Mouse (Mus musculus): ENCODE results near the gene Ddhd1. TPM values are rescaled to one million over a fixed set of nuclear protein-coding genes. Genes with fewer than 3 reads are reported as not detected.

Ddhd1 gene
- polyA plus RNA-seq, 1 experiment from 2014 or later: 10.0 TPM

DNA sequence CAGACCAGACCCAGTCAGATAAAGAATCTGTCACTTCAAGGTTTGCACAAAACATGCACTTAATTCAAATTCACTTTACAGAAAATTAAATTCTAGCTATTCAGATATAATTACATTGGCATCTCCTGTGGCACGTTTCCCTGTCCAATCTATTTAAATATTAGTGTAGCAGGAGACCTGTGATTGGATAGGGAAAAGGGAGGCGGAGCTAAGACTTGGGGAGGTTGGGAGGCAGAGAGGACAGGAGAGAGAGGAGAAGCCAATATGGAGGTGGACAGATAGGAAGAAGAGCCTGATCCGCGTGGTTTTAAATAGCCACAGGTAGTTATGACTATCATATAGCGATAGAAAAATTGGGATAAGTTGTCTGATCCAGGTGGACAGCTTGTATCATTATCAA lies 19.2 kb downstream of the Ddhd1 start:
- Histone ChIP-seq H3K4me3 (no peak overlapping the region), H3K36me3 (no peaks in the 10 kb centered on the region), H3K9me3 (no peaks in the 10 kb centered on the region), H3K27ac (no peak overlapping the region), H3K4me1 (peaks cover 15% of the 10 kb centered on the region), H3K27me3 (ENCODE audit: insufficient read depth, poor library complexity, severe bottlenecking) (no peaks in the 10 kb centered on the region)
- DNase-seq (ENCODE audit: low spot score): no peak
- WGBS: 65% methylated on average over 5 of the region's 5 CpGs

DNA sequence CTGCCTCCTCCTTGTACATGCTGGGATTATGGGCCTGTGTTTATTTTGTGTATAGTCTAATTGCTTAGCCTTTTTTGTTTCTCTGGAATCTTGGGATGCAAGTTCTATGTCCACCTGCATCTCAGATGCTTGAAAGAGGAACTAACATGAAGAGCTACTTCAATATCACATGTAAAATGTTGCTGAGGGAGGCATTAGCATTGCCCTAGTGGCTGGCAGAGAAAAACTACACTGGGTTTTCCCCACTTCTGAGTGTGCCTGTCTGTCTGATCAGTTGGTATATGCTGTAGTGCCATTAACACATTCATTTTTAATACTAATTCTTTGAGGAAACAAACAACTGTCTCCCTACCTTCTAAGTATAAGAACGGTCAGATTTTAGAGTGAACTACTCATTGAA lies 22.4 kb downstream of the Ddhd1 start:
- no peaks in the 10 kb centered on the region for H3K27me3 ChIP-seq (ENCODE audit: insufficient read depth, poor library complexity, severe bottlenecking)
- DNase-seq (ENCODE audit: low spot score): no peak
- H3K4me1 ChIP-seq: peaks cover 13% of the 10 kb centered on the region
- H3K36me3 ChIP-seq: no peaks in the 10 kb centered on the region
- WGBS: 98% methylated on average over 1 of the region's 1 CpGs
- no peak overlapping the region for H3K27ac ChIP-seq
- H3K4me3 ChIP-seq: no peak overlapping the region
- no peaks in the 10 kb centered on the region for H3K9me3 ChIP-seq

- Histone ChIP-seq H3K4me1 (peaks cover 18% of the 10 kb centered on the region), H3K36me3 (no peaks in the 10 kb centered on the region), H3K27me3 (ENCODE audit: insufficient read depth, poor library complexity, severe bottlenecking) (no peaks in the 10 kb centered on the region), H3K27ac (no peak overlapping the region), H3K9me3 (no peaks in the 10 kb centered on the region), H3K4me3 (no peak overlapping the region)
- no peak for DNase-seq (ENCODE audit: low spot score)
- 85% methylated on average over 4 of the region's 4 CpGs for WGBS
These were observed 25.0 kb downstream of the Ddhd1 start for GRCm38 (mm10) chr14:45632756-45633537.

GRCm38 (mm10) chr14:45630544-45630943 lies 27.4 kb downstream of the Ddhd1 start:
- Histone ChIP-seq H3K4me3 (no peak overlapping the region), H3K4me1 (peaks cover 18% of the 10 kb centered on the region), H3K9me3 (no peaks in the 10 kb centered on the region), H3K27me3 (ENCODE audit: insufficient read depth, poor library complexity, severe bottlenecking) (no peaks in the 10 kb centered on the region), H3K27ac (no peak overlapping the region), H3K36me3 (0 out of 2 replicates have a peak, but pooled peaks cover 3% of the 10 kb centered on the region)
- WGBS: 55% methylated on average over 5 of the region's 5 CpGs
- no peak for DNase-seq (ENCODE audit: low spot score)

DNA sequence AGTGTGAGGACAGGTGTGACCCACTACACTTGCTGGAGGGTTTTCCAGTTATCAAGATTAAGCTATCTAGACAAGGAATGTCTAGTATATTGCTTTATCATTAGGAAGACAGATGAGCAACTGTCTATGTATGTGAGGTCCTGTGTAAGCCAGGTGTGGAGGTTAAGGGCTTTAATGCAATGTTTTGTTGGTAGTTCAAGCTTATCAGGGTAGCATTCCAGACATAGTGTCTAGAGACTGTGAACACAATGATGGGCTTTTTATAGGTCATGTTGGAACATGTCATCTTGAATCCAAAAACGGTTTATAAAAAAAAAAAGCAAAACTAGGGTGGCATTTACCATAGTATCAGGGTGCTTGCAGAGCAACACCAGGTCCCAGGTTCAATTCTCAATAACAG lies 28.0 kb downstream of the Ddhd1 start:
- no peak overlapping the region for H3K4me3 ChIP-seq
- WGBS: 24% methylated on average over 1 of the region's 1 CpGs
- no peak for DNase-seq (ENCODE audit: low spot score)
- H3K27ac ChIP-seq: 0 out of 2 replicates have a peak overlapping the region, but pooled peaks have one; percentile 57
- H3K4me1 ChIP-seq: peaks cover 18% of the 10 kb centered on the region
- H3K9me3 ChIP-seq: no peaks in the 10 kb centered on the region
- 0 out of 2 replicates have a peak, but pooled peaks cover 3% of the 10 kb centered on the region for H3K36me3 ChIP-seq
- no peaks in the 10 kb centered on the region for H3K27me3 ChIP-seq (ENCODE audit: insufficient read depth, poor library complexity, severe bottlenecking)

DNA sequence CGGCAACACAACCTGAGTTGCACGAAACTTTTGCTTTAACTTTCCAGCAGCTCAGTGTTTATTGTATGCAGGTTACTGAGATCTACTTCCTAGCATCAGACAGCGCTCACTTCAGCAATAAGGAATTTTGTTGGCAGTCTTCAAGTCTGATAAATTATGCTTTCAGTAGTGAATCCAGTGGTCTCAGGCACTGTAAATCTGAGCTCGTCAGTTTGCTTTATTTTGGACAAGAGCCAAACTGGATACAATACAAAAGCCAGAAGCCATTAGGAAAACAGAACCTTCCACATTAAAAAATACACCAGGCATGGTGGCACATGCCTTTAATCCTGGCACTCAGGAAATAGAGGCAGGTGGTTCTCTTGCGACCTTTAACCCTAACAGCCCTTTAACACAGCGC lies 39.6 kb downstream of the Ddhd1 start:
- Histone ChIP-seq H3K27ac (no peak overlapping the region), H3K4me3 (no peak overlapping the region), H3K36me3 (peaks cover 18% of the 10 kb centered on the region; the same call in 1 of the 2 replicates), H3K27me3 (ENCODE audit: insufficient read depth, poor library complexity, severe bottlenecking) (no peaks in the 10 kb centered on the region), H3K9me3 (no peaks in the 10 kb centered on the region), H3K4me1 (peaks cover 30% of the 10 kb centered on the region)
- DNase-seq (ENCODE audit: low spot score): no peak
- 79% methylated on average over 6 of the region's 6 CpGs for WGBS

GRCm38 (mm10) chr14:45616526-45616925 lies 41.4 kb downstream of the Ddhd1 start:
- Histone ChIP-seq H3K27ac (no peak overlapping the region), H3K4me1 (peaks cover 35% of the 10 kb centered on the region), H3K4me3 (no peak overlapping the region), H3K36me3 (peaks cover 29% of the 10 kb centered on the region), H3K9me3 (no peaks in the 10 kb centered on the region), H3K27me3 (ENCODE audit: insufficient read depth, poor library complexity, severe bottlenecking) (no peaks in the 10 kb centered on the region)
- DNase-seq (ENCODE audit: low spot score): no peak
- 89% methylated on average over 5 of the region's 5 CpGs for WGBS

- no peaks in the 10 kb centered on the region for H3K27me3 ChIP-seq (ENCODE audit: insufficient read depth, poor library complexity, severe bottlenecking)
- peaks cover 35% of the 10 kb centered on the region for H3K4me1 ChIP-seq
- no peaks in the 10 kb centered on the region for H3K9me3 ChIP-seq
- 69% methylated on average over 2 of the region's 2 CpGs for WGBS
- no peak overlapping the region for H3K4me3 ChIP-seq
- H3K27ac ChIP-seq: peak overlapping the region; percentile 80
- H3K36me3 ChIP-seq: peaks cover 31% of the 10 kb centered on the region
- DNase-seq (ENCODE audit: low spot score): no peak
These were observed 42.2 kb downstream of the Ddhd1 start for GRCm38 (mm10) chr14:45615776-45616175.

DNA sequence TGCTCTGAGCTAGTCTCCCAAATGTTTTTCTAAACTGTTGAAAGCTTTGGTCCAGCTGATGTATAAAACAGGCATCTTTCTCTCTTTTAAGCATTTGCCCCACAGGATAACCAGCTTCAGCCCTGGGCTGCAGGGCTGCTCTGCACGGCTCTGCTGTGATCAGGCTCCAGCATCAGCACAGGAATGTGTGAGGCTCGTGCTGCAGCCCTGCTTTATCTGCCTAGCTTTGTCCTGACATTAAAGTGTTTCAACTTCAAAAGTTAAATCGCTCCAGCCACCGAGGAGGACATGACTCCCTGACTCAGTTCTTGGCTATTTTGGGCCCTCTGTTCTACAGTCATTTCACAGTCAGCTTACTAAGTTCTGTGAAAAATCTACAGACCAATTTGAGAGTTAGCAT lies 43.1 kb downstream of the Ddhd1 start:
- peaks cover 36% of the 10 kb centered on the region for H3K36me3 ChIP-seq
- 19% methylated on average over 4 of the region's 4 CpGs for WGBS
- no peaks in the 10 kb centered on the region for H3K27me3 ChIP-seq (ENCODE audit: insufficient read depth, poor library complexity, severe bottlenecking)
- no peak overlapping the region for H3K4me3 ChIP-seq
- H3K27ac ChIP-seq: peak overlapping the region; percentile 80
- H3K4me1 ChIP-seq: peaks cover 35% of the 10 kb centered on the region
- H3K9me3 ChIP-seq: no peaks in the 10 kb centered on the region
- DNase-seq (ENCODE audit: low spot score): peak; percentile 81

DNA sequence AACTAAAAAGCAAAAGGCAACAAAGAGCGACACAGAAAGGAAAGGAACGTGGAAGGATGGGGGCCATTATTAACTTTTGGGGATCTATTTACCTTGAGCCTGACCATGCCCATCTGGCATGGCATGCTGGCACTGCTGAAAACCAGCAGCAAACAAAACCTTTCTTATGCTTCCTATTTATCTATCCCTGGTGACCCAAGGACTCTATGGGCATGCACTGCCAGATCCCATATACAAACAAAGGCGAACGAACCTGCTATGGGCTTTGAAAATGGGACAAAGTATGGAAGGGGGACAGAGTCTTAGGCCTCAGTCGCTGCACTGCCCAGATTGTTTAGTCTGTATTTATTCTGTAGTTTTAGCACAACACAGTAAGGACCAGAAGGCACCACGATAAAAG lies 43.5 kb downstream of the Ddhd1 start:
- Histone ChIP-seq H3K27me3 (ENCODE audit: insufficient read depth, poor library complexity, severe bottlenecking) (no peaks in the 10 kb centered on the region), H3K4me1 (peaks cover 35% of the 10 kb centered on the region), H3K9me3 (no peaks in the 10 kb centered on the region), H3K4me3 (no peak overlapping the region), H3K36me3 (peaks cover 38% of the 10 kb centered on the region), H3K27ac (peak overlapping the region; percentile 80)
- no peak for DNase-seq (ENCODE audit: low spot score)
- 73% methylated on average over 6 of the region's 6 CpGs for WGBS

- H3K9me3 ChIP-seq: no peaks in the 10 kb centered on the region
- no peak for DNase-seq (ENCODE audit: low spot score)
- no peak overlapping the region for H3K4me3 ChIP-seq
- 86% methylated on average over 7 of the region's 7 CpGs for WGBS
- no peaks in the 10 kb centered on the region for H3K27me3 ChIP-seq (ENCODE audit: insufficient read depth, poor library complexity, severe bottlenecking)
- peaks cover 27% of the 10 kb centered on the region for H3K4me1 ChIP-seq
- no peak overlapping the region for H3K27ac ChIP-seq
- H3K36me3 ChIP-seq: peaks cover 44% of the 10 kb centered on the region
These were observed 46.3 kb downstream of the Ddhd1 start for GRCm38 (mm10) chr14:45611654-45612053.

DNA sequence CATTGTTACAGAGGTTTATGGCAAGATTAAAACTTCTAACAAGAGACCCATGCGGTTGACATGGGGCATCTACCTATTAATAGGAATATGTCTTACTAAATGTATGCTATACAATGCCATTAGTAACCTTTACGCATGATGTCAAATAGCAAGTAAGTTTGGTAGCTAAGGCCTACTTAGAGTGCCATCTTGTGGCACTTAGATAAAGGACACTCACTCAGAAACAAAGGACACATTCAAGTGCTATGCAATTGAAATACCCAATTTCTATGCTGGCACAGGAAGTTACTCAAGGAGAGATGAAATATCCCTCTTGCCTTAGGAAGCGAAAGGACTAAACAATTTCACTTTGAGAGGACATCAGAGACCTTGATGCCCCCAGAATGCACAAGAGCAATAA lies 55.9 kb downstream of the Ddhd1 start:
- 76% methylated on average over 3 of the region's 3 CpGs for WGBS

DNA sequence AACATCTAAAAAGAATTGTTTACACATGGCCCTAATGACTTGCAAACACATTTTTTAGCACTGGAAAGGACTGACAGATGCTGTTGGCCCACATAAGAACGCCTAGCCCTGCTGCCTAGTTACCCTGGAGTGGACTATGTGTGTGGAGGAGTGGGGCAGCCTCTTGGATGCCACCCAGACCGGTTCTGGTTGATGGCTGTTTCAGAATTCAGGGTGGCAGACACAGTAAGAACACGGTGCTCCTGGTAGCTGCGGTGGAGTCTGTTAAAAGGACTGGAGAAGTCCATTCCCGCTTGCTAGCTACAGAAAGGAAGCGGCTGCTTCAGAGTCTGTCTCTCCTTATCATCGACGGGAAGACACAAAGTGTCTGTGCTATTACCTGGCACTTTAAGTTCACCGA lies 57.4 kb downstream of the Ddhd1 start:
- 73% methylated on average over 9 of the region's 9 CpGs for WGBS
- peaks cover 20% of the 10 kb centered on the region; the same call in 1 of the 2 replicates for H3K36me3 ChIP-seq
- H3K27me3 ChIP-seq (ENCODE audit: insufficient read depth, poor library complexity, severe bottlenecking): no peaks in the 10 kb centered on the region
- no peak overlapping the region for H3K27ac ChIP-seq
- peak; percentile 58 for DNase-seq (ENCODE audit: low spot score)
- H3K4me3 ChIP-seq: no peak overlapping the region
- no peaks in the 10 kb centered on the region for H3K9me3 ChIP-seq
- H3K4me1 ChIP-seq: peaks cover 9% of the 10 kb centered on the region

More for the DNA sequence above, 55.9 kb downstream of the Ddhd1 start:
- Histone ChIP-seq H3K36me3 (peaks cover 18% of the 10 kb centered on the region; the same call in 1 of the 2 replicates), H3K4me3 (no peak overlapping the region), H3K27ac (no peak overlapping the region), H3K4me1 (peaks cover 9% of the 10 kb centered on the region), H3K9me3 (no peaks in the 10 kb centered on the region), H3K27me3 (ENCODE audit: insufficient read depth, poor library complexity, severe bottlenecking) (no peaks in the 10 kb centered on the region)
- DNase-seq (ENCODE audit: low spot score): peak; percentile 17
